Mouse (Mus musculus): ENCODE measurements around the gene Scg5.

DNA sequence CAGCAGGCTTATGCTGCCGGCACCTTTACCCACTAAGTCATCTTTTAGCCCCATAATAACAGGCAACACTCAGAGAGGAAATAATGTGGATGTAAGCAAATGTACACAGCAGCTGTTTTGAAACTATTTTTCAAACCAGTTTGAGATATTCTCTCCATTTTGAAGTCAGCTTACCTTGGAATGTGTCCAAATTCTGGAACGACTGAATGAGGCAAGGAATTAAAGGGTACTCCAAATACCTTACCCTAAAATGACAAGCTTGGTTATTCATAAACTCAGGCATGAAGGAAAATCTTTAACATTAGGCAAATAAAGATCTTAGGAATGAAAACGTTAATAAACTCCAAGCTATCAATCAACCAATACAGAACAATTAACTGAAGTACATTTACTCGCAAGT lies 16.2 kb upstream of the Scg5 start:
- no peak for TF ChIP-seq CTCF (IDR thresholded peaks at IDR 0.05; ENCODE audit: control insufficient read depth, insufficient read depth, low read length)
- TF ChIP-seq POLR2A (IDR thresholded peaks at IDR 0.05; ENCODE audit: borderline replicate concordance, control insufficient read depth, low read depth, low read length), result no peak
